Mouse (Mus musculus) spleen, postnatal 14 days (tissue): ENCODE measurements around the gene Prox1.
A peak's percentile ranks its signal among the peaks of the same experiment; 100 is the strongest.

Experiments
- DNase-seq, 2 experiments: peaks; one replicate each; pipeline ENCODE4 v3.0.0; 2021 to 2022; ENCODE audit warnings: low spot score in 2 of 2

Prox1 gene

DNA sequence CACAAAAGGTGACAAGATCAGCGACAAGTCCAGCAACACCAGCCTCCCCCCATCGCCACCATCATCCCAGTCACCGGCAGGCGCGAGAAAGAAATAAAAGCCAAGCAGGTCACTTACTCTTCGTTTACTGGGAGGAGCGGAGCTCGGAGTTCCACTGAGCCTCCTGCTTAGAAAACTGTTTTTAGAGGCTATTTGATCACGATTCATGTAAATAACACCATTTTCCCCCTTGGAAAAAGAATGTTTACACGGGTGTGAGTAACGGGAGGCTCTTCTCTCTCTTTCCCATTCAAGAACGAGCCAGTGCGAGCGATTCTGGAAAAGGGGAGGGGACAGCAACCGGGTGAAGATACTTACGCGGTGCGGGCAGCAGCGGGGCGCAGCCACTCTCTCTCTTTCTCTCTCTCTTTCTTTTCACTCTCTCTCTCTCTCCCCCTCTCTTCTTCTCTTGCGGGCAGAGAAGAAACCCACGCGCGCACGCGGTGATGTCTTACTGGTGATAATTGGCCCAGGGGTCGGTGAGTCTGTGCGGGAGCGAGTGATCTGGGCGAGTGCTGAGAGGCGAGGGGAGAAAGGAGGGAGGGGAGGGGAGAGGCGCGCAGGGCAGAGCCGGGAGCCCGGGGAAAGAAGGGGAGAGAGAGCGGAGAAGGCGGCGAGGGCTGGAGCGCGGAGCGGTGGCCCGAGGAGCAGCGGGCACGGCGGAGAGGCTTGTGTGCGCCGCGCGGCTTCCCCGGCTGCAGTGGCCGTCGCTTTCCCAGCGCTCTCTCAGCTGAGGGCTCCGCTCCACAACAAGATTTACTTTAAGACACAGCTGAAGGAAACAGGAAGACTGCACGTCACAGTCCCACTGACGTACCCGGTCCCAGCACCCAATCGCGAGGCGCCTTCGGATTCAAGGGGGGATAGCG is at the start of gene Prox1:
Prox1 (minus strand) TSS at position 804 of the 908 bp plus-strand sequence.
- peak in 1 of 2 experiments; percentile 4 for DNase-seq

- no peak for DNase-seq
These were observed 46.1 kb upstream of the Prox1 start for GRCm38 (mm10) chr1:190216621-190217020.

DNA sequence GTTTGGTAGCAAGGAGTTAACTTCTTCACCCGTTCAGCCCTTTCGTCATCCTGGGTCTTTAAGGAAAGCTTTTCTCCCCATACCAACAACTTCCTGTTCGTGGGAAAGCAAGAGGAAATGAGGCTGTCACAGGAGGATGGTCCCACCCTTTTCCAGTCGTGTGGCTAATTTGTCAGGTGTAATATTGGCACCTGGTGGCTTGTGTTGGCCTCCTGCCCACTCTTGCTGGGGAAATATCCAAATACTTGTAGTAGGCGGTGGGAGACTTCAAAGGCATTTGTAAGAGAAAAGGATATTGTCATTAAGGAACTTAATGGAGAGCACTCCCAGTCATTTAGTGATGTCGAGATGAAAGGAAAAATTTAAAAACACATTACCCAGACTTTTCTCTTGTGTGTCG is 44.1 kb upstream of the Prox1 start:
- no peak for DNase-seq

- DNase-seq, result no peak
These were observed 42.7 kb upstream of the Prox1 start for GRCm38 (mm10) chr1:190213175-190213574.

DNA sequence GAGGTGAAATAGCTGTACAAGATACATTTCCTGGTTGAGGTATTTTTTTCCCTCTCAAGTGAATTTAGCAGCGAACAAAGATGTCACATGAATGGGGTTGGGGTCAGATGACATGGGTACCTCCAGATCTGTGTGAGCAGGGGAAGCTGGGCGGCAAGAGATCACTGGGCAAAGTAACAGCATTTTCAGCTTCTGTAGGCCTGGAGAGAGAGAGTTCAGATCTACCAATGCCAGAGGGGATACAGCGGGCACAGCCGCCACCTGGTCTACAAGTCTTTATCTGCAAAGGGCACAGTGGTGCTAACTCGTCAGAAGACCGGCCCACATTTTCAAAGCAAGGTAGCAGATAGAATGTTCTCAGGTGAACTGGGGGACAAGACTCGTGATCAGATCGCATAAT is 36.7 kb upstream of the Prox1 start:
- DNase-seq, result no peak

- no peak for DNase-seq
These were observed 35.2 kb upstream of the Prox1 start for GRCm38 (mm10) chr1:190205691-190206090.

GRCm38 (mm10) chr1:190204378-190205070 is 34.0 kb upstream of the Prox1 start:
- DNase-seq, result no peak

DNA sequence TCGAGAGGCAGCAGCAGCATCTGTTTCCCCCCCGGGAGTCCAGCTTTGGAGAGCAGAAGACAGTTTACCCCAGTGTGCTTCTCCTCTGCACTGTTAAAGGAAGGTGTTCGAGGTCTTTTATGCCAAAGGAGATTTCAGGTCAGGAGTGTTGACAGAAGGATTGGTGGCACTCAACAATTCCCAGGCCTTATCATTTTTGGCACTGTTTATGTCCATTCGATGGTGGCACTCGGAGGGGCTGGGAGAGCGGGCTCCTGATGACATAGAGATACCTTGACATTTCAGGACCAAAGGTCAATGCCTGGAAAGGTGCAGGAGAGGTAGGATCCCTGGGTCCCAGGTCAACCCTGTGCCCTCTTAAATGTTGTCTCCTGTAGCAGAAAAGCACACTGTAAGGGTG is 31.2 kb upstream of the Prox1 start:
- DNase-seq, result no peak

DNA sequence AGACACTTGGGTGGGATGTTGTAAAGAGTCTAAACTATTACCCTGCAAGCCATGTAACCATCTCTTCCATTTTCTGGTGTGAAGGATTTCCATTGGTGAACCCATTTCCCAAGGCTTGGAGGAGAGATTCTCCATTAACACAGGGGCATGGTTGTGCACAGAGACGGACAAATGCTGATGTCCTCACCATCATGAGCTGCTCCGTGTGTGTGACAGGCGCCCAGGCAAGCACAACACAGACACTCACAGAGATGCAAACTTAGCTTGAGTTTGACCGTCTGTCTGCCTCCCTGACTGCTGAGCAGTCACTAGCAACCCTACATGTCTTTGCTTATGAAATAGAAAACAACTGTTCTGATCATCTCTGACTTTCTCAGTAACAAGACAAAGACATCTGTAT is 30.5 kb upstream of the Prox1 start:
- no peak for DNase-seq

DNA sequence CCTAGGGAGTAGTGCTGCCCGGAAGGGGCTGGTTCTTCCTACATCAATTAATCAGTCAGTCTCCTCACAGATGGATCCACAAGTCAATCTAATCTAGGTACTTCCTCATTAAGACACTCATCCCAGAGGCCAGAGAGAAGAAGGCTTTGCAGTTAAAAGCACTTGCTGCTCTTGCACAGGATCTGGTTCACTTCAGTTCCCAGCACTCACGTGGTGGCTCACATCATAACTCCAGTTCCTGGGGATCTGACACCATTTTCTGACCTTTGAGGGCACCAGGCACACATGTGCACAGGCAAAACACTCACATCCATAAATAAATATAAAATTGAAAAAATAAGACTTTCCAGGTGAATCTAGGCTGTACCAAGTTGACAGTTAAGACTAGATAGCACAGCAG is 27.7 kb upstream of the Prox1 start:
- DNase-seq, result no peak

- DNase-seq, result no peak
These were observed 21.5 kb upstream of the Prox1 start for GRCm38 (mm10) chr1:190192011-190192410.

GRCm38 (mm10) chr1:190190231-190190965 is 19.9 kb upstream of the Prox1 start:
- no peak for DNase-seq

- no peak for DNase-seq
These were observed 18.6 kb upstream of the Prox1 start for GRCm38 (mm10) chr1:190189125-190189524.

DNA sequence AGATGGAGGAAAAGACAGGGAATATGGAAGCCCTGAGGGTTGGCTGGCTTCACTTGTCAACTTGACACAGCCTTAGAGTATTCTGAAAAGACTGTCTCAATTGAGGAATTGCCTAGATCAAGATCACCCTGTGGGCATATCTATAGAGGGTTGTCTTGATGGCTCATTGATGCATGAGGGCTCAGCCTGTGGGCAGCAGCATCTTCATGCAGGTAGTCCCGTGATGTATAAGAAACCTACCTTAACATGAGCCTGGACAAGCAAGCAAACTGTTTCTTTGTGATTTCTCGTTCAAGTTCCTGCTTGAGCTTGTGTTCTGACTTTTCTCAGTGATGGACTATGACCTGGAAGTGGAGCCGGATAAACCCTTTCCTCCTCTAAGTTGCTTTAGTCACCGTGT is 15.8 kb upstream of the Prox1 start:
- DNase-seq, result no peak

DNA sequence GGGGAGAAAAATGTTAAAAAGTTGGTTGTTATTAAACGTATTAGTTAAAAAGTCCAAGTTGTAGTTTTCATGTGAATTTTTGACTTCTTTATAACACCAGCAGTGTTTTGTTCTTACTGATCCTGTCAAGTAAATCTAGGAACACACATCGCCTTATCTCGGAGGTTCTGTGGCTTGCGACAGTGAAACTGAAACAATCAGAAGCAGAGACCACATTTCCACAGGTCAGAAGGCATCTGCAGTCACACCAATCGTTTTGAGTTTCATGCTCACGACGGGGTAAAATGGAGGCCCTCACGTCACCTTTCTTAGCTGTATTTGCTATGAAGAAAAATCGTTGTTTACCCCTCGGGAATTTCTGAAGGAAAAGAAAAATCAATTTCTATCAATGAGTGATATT is 14.8 kb upstream of the Prox1 start:
- no peak for DNase-seq

DNA sequence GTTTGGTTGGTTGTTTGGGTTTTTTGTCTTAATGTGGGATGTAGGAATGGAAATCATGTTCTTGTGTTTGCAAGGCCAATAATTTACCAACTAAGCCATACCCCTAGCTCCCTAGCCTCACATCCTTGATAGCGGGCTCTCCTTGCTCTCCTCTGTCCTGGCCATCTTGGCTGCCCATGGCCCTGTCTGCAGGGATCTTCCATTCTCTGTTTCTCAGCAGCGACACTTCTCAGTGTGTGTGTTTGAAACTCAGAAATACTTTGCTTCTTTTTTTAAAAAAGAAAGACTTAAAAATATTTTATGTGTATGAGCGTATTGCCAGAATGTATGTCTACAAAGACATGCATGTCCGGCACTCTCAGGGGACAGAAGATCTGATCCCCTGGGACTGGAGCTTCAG is 13.1 kb upstream of the Prox1 start:
- DNase-seq, result no peak

GRCm38 (mm10) chr1:190181765-190182164 is 11.3 kb upstream of the Prox1 start:
- no peak for DNase-seq

GRCm38 (mm10) chr1:190180861-190181260 is 10.3 kb upstream of the Prox1 start:
- no peak for DNase-seq

DNA sequence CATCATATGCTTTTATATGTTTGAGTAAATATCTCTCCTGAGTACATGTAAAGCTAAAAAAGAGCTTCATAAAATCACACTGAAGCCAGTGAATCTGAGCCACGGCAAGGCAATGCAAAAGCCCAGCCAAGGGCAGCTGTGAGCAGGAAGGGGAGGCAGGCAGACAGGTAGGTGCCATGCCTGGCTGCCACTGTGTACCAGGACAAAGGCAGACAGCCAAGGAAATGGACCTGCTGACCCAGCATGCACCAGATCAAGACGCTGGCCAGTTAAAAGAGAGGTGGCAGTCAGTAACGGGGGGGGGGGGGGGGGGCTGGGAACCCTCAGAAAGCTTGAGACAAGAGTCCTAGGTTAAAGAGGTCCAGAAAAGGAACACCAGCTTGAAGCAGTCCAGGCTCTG is 6.4 kb upstream of the Prox1 start:
- no peak for DNase-seq

- no peak for DNase-seq
These were observed 4.5 kb upstream of the Prox1 start for GRCm38 (mm10) chr1:190174671-190175661.

DNA sequence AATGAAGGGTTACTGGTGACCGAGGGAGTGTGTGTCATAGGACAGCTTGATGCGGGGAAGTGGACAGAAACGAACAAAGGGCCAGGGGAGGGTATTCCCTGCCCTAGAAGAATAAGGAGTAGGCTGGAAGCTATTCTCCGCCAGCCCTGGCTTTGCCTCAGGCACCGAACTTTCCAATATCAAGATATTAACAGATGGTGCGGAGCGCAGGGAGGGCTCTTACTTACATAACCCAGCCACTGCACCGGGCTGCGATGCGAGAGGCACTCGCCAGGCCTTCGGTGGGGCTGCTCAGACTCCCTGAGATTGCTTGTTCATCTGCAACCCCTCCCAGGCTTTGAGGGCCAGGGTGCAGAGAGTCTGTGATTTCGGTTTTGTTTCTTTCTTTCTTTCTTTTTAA is 3.7 kb upstream of the Prox1 start:
- no peak for DNase-seq
